Mouse (Mus musculus) C2C12 (cell line): ENCODE results near the gene Actr3b.

Experiments
- CEBPB ChIP-seq: IDR thresholded peaks from one replicate; pipeline ENCODE4 v1.6.1; 2011; ENCODE audit warnings: low read depth, mild to moderate bottlenecking, control low read depth, moderate library complexity
- CTCF ChIP-seq: IDR thresholded peaks from one replicate; pipeline ENCODE4 v1.5.1; 2011; ENCODE audit not compliant: control insufficient read depth, insufficient read depth, insufficient read length
- MAX ChIP-seq: IDR thresholded peaks from one replicate; pipeline ENCODE4 v1.6.1; 2011; ENCODE audit warnings: mild to moderate bottlenecking, control low read depth
- MYOD1 ChIP-seq: IDR thresholded peaks from one replicate; pipeline ENCODE4 v1.6.1; 2011; ENCODE audit warnings: low read depth; ENCODE audit not compliant: control insufficient read depth, insufficient read length
- MYOG ChIP-seq: IDR thresholded peaks from one replicate; pipeline ENCODE4 v1.6.1; 2011; ENCODE audit not compliant: control insufficient read depth, insufficient read length; ENCODE audit errors: extremely low read depth
- USF1 ChIP-seq: IDR thresholded peaks from one replicate; pipeline ENCODE4 v1.6.1; 2011; ENCODE audit warnings: low read depth, mild to moderate bottlenecking, control low read depth, moderate library complexity

DNA sequence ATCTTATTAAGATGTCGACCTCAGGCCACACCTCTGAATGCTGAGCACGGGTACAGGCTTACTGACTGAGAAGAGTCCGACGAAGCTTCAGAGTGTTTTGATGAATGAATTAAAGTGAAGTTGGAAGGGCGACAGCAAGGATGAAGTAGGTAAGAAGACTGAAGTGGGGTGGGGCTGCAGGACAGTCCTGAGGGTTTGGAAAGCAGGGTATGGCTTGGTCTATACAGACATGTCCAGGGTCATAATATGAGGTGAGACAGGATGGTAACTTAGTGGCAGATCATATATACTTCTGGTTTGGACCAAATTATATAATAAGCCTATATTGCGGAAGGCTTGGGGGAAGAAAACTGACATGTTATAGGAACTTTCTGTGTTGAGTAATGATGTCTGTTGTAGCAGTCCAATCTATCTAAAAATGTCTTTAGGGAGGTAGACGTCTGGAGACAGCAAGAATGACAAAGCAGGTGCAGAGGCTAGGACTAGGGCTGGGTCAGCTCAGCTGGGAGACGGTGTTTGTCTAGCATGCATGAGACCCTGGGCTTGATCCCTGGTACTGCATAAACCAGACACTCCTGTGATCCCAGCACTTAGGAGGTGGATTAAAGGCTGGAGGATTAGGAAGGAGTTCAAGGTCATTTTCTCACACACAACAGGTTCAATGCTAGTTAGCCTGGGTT lies 6.1 kb upstream of the Actr3b start:
- TF ChIP-seq CTCF (no peak), MYOG (no peak), MAX (no peak), USF1 (no peak), CEBPB (no peak), MYOD1 (no peak)
